Mouse (Mus musculus) forebrain, embryonic 11.5 days (tissue): ENCODE data around the gene Gstk1. TPM values are rescaled to one million over a fixed set of nuclear protein-coding genes. Genes with fewer than 3 reads are reported as not detected.

ENCODE experiments used
- ATAC-seq: fragments of 200-750 bp; cut with Nextera tagmentation; replicated peaks from 2 replicates; pipeline ENCODE4 v1.8.0; 2017; ENCODE audit warnings: moderate TSS enrichment; ENCODE audit not compliant: low FRiP score
- DNase-seq: peaks from one replicate; pipeline ENCODE4 v3.0.0-alpha.2; 2017; ENCODE audit warnings: low spot score
- H3K27ac ChIP-seq: fragments of 300-500 bp; sonication (generic); 2 replicates; pipeline ENCODE4 v1.5.1; 2014; ENCODE audit warnings: low read depth, low read length
- H3K27me3 ChIP-seq: fragments of 300-500 bp; sonication (generic); 2 replicates; pipeline ENCODE4 v1.6.1; 2014; ENCODE audit warnings: mild to moderate bottlenecking, low read length, mixed read lengths; ENCODE audit not compliant: control insufficient read depth, insufficient read depth
- H3K36me3 ChIP-seq: fragments of 300-500 bp; sonication (generic); 2 replicates; pipeline ENCODE4 v1.6.1; 2014; ENCODE audit warnings: mild to moderate bottlenecking, low read length, moderate library complexity, mixed read lengths; ENCODE audit not compliant: control insufficient read depth, insufficient read depth
- H3K4me1 ChIP-seq: fragments of 300-500 bp; sonication (generic); replicated peaks from 2 replicates; pipeline ENCODE4 v1.6.1; 2014; ENCODE audit warnings: low read length, mixed read lengths; ENCODE audit not compliant: control insufficient read depth, insufficient read depth
- H3K4me2 ChIP-seq: fragments of 300-500 bp; sonication (generic); 2 replicates; pipeline ENCODE4 v1.6.1; 2014; ENCODE audit warnings: low read depth, mild to moderate bottlenecking, low read length, moderate library complexity, mixed read lengths; ENCODE audit not compliant: severe bottlenecking
- H3K4me3 ChIP-seq: fragments of 300-500 bp; sonication (generic); 2 replicates; pipeline ENCODE4 v1.5.1; 2014; ENCODE audit warnings: low read depth, low read length
- H3K9ac ChIP-seq: fragments of 300-500 bp; sonication (generic); 2 replicates; pipeline ENCODE4 v1.6.1; 2014; ENCODE audit warnings: low read length
- H3K9me3 ChIP-seq: fragments of 300-500 bp; sonication (generic); 2 replicates; pipeline ENCODE4 v1.6.1; 2016; ENCODE audit warnings: low read length, mixed read lengths; ENCODE audit not compliant: control insufficient read depth
- WGBS: fragments of 180-500 bp; shearing (Covaris S2); extraction: QIAGEN DNeasy Blood & Tissue Kit; methylation state at CpG from one replicate; pipeline ENCODE4 v1.1.7; 2014; 5-methylcytosine and 5-hydroxymethylcytosine counted together
- polyA plus RNA-seq: library from polyadenylated mRNA; unstranded; fragments of >200 nt; fragmentation: Nextera tagmentation; extraction: Ambion mirVana; gene quantifications from 2 replicates; pipeline ENCODE4 v1.2.1, GENCODE M21; 2014

Gene Gstk1
- 15.2 and 18.4 TPM in 2 replicates for polyA plus RNA-seq

DNA sequence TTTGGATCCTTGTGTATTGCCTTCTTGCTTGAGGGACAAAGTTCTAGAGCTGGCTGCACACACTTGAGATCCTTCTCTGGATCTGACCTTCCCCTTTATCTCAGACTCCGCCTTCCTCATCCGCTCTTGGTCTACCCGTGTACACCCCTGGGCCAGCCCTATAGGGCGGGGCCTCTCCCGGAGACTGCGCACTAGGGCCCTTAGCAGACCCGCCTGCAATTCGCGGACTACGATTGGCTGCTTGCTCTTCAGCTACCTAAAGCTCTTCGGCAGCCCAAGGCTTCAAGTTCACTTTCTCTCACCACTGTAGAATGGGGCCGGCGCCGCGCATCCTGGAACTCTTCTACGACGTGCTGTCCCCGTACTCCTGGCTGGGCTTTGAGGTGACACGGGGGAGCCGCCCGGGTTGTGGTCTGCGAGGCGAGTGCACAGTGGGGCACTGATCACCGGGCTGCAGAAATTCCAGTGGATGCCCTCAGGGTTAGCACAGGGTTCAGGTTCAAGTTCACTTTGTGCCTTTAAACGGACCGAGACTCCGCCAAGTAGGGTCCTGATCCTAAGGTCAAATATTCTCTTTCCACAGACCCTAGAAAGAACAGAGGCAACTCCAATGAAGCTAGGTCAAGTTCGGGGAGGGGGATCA is at the start of gene Gstk1:
TSS of gene Gstk1 (plus strand) at position 225 of the 643 bp plus-strand sequence.
- H3K27ac ChIP-seq = no peak within 1 kb of the TSS
- H3K4me2 ChIP-seq = peak within 1 kb of the TSS; percentile 56
- H3K4me3 ChIP-seq = peak within 1 kb of the TSS; percentile 42
- peaks cover 7% of the 10 kb centered on the region for H3K27me3 ChIP-seq
- DNase-seq (peak; percentile 88), ATAC-seq (peak; percentile 100)
- H3K4me1 ChIP-seq = no peaks in the 10 kb centered on the region; the same call in 1 of the 2 replicates
- 3% methylated on average over 28 of the region's 28 CpGs for WGBS
- peak within 1 kb of the TSS; percentile 56; the same call in 1 of the 2 replicates for H3K9ac ChIP-seq
- no peaks in the 10 kb centered on the region for H3K36me3 ChIP-seq
- no peaks in the 10 kb centered on the region for H3K9me3 ChIP-seq

DNA sequence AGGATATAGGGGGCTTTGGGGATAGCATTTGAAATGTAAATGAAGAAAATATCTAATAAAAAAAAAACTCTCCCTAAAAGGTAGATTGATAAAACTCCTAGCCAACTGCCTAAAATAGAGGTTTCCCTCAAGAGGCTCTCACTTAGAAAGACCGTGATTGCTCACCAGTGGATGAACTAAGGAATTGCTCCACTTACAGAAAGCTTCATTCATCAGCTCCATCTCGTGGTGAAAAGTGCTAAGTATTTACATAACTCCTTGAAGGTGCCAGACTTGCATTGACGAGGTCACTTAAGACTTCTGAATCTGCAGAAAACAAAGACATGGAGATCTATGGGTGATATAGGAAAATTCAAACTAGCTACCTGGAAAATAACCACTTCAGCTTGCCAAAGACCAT is 48.0 kb upstream of the Gstk1 start:
- Histone ChIP-seq H3K4me2 (no peak overlapping the region), H3K4me1 (no peaks in the 10 kb centered on the region), H3K9ac (no peak overlapping the region), H3K36me3 (no peaks in the 10 kb centered on the region), H3K27ac (no peak overlapping the region), H3K9me3 (no peaks in the 10 kb centered on the region), H3K27me3 (no peaks in the 10 kb centered on the region), H3K4me3 (no peak overlapping the region)
- 59% methylated on average over 3 of the region's 3 CpGs for WGBS
- DNase-seq (no peak), ATAC-seq (no peak)

DNA sequence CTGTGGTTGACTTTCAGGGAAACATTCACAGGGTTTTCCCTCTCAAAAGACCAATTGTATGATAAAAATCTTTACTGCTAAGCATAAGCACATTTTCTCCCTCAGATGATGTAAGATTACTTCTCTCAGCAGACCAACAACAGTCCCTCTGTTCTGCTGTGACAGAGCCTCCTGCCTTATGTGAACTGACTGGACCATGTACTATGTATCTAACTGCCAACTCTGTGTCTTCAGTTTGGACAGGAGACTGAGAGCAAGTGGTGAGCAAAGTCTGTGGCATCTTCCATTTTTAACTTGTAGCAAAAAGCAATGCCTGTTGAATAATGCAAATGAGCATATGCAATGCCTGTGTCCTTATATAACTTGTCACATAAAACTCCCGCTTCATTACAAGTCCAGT is 46.2 kb upstream of the Gstk1 start:
- 87% methylated on average over 1 of the region's 1 CpGs for WGBS
- H3K4me2 ChIP-seq = no peak overlapping the region
- no peak for ATAC-seq

DNA sequence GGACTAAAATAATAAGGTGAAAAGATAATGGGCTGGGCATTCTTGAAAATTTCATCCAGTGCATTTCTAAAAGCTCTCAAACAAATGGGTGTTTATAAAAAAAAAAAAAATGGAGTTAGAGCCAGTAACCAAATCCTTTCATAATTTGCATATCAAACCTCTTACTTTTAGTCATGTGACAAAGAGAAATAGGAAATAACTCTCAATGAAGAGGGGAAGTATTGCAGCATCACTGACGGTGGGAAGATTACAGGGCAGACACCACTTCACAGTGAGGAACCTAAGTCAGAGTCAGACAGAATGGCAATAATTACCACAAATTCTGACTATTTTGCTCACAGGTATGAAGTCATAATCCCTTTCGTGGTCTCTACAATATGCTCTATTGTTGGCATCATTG is 30.7 kb upstream of the Gstk1 start, which contains the start of gene Tas2r144:
TSS of gene Tas2r144 (plus strand) at position 301 of the 400 bp plus-strand sequence.
- Histone ChIP-seq H3K4me2 (no peak within 1 kb of the TSS), H3K9ac (no peak within 1 kb of the TSS), H3K4me3 (no peak within 1 kb of the TSS), H3K27ac (no peak within 1 kb of the TSS), H3K27me3 (no peaks in the 10 kb centered on the region), H3K4me1 (no peaks in the 10 kb centered on the region), H3K9me3 (no peaks in the 10 kb centered on the region), H3K36me3 (no peaks in the 10 kb centered on the region)
- WGBS = 84% methylated on average over 2 of the region's 2 CpGs
- ATAC-seq (no peak), DNase-seq (no peak)

More for the DNA sequence above, 46.2 kb upstream of the Gstk1 start:
- H3K4me3 ChIP-seq = no peak overlapping the region
- H3K36me3 ChIP-seq = no peaks in the 10 kb centered on the region
- no peaks in the 10 kb centered on the region for H3K4me1 ChIP-seq
- no peaks in the 10 kb centered on the region for H3K27me3 ChIP-seq
- no peak for DNase-seq
- no peak overlapping the region for H3K9ac ChIP-seq
- no peaks in the 10 kb centered on the region for H3K9me3 ChIP-seq
- no peak overlapping the region for H3K27ac ChIP-seq

DNA sequence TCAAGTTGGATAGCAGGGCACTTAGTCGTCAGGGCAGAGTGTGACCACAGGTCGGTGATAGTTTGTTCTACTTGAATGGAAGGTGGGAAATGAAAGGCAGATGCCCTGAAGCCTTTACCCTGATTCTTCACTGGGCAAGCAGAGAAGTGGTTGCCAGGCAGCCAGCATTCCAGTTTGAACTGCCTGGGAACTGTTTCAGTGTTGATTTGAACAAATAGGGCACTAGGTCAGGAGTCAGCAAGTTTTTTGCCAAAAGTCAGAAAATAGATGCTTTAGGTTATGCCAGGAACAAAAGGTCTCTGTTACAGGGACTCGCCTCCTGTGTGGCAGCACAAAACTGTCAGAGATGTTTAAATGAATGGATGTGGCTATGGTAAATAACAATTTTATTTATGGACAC is 23.4 kb upstream of the Gstk1 start:
- no peaks in the 10 kb centered on the region for H3K4me1 ChIP-seq
- no peak overlapping the region for H3K4me2 ChIP-seq
- H3K9ac ChIP-seq = no peak overlapping the region
- H3K27me3 ChIP-seq = no peaks in the 10 kb centered on the region
- DNase-seq = no peak
- H3K27ac ChIP-seq = no peak overlapping the region
- no peak overlapping the region for H3K4me3 ChIP-seq
- no peak for ATAC-seq
- no peaks in the 10 kb centered on the region for H3K9me3 ChIP-seq
- WGBS = 72% methylated on average over 3 of the region's 3 CpGs
- H3K36me3 ChIP-seq = no peaks in the 10 kb centered on the region

DNA sequence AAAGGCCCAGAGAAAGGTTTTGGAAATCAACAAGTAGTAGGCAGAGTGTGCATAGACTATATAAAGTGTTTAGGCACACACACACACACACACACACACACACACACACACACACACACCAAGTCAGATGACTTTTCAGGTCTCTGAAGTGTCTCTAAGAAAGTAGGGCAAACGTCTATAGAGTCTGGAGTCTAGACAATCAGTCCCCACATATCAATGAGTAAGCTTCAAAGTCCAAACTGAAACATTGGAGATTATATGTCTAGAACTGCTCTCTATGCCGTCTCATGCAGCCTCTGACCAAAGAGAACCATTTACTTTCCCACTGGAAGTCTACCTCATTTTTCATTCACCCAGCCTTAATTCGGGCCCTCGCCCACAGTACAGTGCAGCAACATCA is 20.7 kb upstream of the Gstk1 start:
- ATAC-seq = no peak
- Histone ChIP-seq H3K36me3 (no peaks in the 10 kb centered on the region), H3K4me3 (no peak overlapping the region), H3K9me3 (no peaks in the 10 kb centered on the region), H3K27me3 (no peaks in the 10 kb centered on the region), H3K4me1 (no peaks in the 10 kb centered on the region), H3K9ac (no peak overlapping the region), H3K27ac (no peak overlapping the region), H3K4me2 (no peak overlapping the region)
- DNase-seq = no peak
- 72% methylated on average over 4 of the region's 4 CpGs for WGBS

DNA sequence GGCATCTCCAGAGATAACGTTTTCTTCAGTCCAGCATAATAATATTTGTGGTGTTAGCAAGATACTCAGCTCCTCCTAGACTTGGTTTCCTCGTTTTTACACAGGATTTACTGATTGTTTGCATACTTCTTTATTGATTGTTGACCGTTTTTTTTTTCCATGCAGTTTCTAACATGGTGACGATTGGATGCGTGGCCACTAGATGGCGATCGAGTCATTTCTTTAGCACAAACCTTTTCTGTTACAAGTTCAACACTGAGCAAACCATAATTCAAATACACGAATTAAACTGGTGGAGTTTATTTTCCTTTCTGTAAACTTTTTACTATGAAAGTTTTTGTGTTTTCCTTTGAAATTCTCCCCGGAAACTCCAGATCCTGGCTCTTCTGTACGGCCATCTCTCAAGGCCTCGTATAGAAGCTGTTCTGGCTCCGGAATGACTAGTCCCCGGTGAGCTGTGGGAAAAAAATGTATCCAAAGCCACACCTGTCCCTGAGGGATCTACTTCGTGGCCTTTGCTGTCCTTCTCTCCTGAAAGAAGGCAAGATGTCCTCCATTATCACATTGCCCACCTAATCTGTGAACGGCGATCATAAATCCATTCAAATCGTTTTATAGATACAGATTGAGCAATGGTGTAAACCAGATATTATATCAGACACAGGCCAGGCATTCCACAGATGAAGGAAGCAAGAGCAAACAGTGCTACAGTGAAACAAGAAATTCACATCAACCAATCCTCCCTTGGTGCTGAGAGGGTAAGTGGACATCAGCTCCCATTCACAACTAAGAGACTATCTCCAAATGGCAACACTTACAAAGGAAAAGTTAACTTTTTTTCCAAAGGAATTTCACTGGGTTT is 18.3 kb upstream of the Gstk1 start:
- H3K27ac ChIP-seq = no peak overlapping the region
- DNase-seq (peak; percentile 78), ATAC-seq (peak; percentile 53)
- no peaks in the 10 kb centered on the region for H3K4me1 ChIP-seq
- no peak overlapping the region for H3K4me3 ChIP-seq
- no peaks in the 10 kb centered on the region for H3K36me3 ChIP-seq
- 35% methylated on average over 17 of the region's 17 CpGs for WGBS
- H3K9me3 ChIP-seq = no peaks in the 10 kb centered on the region
- no peaks in the 10 kb centered on the region for H3K27me3 ChIP-seq
- no peak overlapping the region for H3K4me2 ChIP-seq
- no peak overlapping the region for H3K9ac ChIP-seq

DNA sequence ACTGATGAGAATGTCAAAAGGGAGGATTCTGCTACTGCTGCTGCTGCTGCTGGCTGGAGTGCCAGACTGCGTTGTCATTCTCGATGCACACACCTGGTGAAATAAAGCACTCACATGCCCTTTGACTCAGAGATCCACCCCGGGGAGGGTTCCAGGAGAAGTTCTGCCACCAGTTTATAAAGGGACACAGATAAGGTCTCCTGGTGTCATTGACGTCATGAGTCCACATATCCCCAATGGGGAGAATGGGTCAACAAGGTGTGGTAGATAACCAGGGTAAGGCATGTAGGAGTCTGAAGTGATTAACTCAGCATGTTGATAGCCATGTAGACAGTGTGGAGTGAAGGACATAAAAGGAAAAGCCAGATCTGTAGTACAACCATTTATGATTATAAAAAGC is 16.1 kb upstream of the Gstk1 start:
- Histone ChIP-seq H3K9me3 (no peaks in the 10 kb centered on the region), H3K9ac (no peak overlapping the region), H3K27me3 (no peaks in the 10 kb centered on the region), H3K4me1 (no peaks in the 10 kb centered on the region), H3K36me3 (no peaks in the 10 kb centered on the region), H3K27ac (no peak overlapping the region), H3K4me3 (no peak overlapping the region), H3K4me2 (no peak overlapping the region)
- no peak for DNase-seq
- 77% methylated on average over 4 of the region's 4 CpGs for WGBS
- no peak for ATAC-seq
